Mouse (Mus musculus) CH12.LX (cell line): Measurements from ENCODE around the gene Ebf1.

ENCODE experiments used
- BHLHE40 ChIP-seq: IDR thresholded peaks from 2 replicates; pipeline ENCODE4 v1.6.1; 2011; ENCODE audit warnings: mild to moderate bottlenecking, low read depth, low read length, improper control_type of control experiment
- CHD2 ChIP-seq: IDR thresholded peaks from 2 replicates; pipeline ENCODE4 v1.6.1; 2011; ENCODE audit warnings: low read length, improper control_type of control experiment
- CTCF ChIP-seq, 2 experiments: IDR thresholded peaks in 1 of 2; conservative IDR thresholded peaks in 1 of 2; 2 replicates each; pipeline ENCODE4 v1.5.1; 2011 to 2012; ENCODE audit warnings: low read depth in 2 of 2, low read length in 2 of 2, improper control_type of control experiment in 1 of 2, inconsistent platforms in 1 of 2, mild to moderate bottlenecking in 1 of 2, moderate library complexity in 1 of 2
- ETS1 ChIP-seq: conservative IDR thresholded peaks from 2 replicates; pipeline ENCODE4 v1.6.1; 2012; ENCODE audit warnings: low read depth, mild to moderate bottlenecking, inconsistent platforms, low read length, improper control_type of control experiment, moderate library complexity
- POLR2A ChIP-seq: IDR thresholded peaks from 2 replicates; pipeline ENCODE4 v1.6.1; 2011; ENCODE audit warnings: low read depth, mild to moderate bottlenecking, improper control_type of control experiment, low read length

DNA sequence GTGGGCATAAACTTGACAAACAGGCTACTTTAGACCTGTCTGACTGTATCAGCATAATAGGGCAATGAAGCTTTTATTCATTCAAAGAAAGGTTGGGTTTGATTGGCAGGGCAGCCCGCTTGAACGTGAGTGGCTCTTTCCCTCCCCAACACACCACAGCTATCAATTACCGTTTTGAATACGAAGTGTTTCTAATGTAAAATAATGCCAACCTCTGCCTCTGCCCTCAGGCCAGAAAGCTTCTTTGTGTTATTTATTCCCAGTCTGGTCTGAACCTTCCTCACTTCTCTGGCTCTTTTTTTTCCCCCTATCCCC, 215.8 kb downstream of the Ebf1 start:
- no peak for TF ChIP-seq CHD2
- TF ChIP-seq CTCF (conservative IDR thresholded peaks at IDR 0.05 in 1 of 2, IDR thresholded peaks at IDR 0.05 in 1 of 2; ENCODE audit: low read depth in 2 of 2, low read length in 2 of 2): no peak
- TF ChIP-seq BHLHE40: no peak
- TF ChIP-seq ETS1: no peak
- no peak for TF ChIP-seq POLR2A
